Mouse (Mus musculus): Measurements from ENCODE around the gene Greb1.

Gene Greb1

DNA sequence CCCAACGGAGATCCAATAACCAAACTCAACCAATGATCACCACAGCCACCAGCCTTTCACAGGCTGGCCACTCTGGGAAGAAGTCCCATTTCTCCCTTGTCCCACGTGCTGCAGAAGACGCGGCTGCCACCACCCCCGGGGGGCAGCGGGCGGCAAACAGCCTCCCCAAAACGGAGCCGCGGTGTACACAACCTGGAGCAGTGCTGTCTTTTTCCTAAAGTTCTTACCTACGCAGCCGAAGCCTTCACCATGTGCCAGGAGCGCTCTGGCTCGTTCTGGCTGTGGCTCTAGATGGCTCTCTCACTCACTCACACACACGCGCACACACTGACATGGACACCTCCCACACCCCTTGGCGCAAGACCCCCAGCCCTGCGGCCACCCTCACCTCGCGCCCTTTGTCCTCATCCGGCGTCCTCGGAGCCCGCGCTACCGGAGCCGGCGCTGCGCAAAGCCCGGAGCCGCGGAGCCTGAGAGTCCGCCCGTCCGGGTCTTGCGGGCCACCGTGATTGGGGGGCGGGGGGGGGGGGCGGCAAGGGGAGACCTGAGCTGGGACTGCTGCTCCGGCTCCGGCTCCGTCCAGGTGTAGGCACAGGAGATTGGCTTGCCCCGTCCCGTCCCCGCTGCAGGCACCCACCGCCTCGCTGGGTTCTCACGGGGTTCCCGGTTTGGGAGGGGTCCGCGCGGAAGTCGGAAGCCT is at the start of gene Greb1:
TSS of gene Greb1 (minus strand) at position 628 of the 700 bp plus-strand sequence.
- peak in 1 of 2 experiments; percentile 34 for DNase-seq

DNA sequence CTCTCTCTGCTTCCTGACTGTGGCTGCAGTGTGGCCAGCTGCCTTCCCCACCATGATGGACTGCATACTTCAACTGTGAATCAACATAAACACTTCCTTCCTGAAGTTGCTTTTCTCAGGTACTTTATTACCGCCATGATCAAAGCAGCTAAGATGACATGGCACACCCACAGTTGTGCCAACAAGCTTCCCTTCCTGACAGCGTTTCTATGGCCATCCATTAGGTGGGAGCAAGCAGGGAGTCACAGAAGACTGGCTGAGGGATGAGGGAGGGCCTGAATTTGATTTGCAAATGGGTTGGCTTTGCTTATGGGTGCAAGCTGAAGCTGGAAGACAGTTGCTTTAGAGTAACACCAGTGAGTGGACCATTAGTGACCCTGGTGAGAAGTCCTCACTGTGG is 49.1 kb upstream of the Greb1 start:
- DNase-seq: no peak

DNA sequence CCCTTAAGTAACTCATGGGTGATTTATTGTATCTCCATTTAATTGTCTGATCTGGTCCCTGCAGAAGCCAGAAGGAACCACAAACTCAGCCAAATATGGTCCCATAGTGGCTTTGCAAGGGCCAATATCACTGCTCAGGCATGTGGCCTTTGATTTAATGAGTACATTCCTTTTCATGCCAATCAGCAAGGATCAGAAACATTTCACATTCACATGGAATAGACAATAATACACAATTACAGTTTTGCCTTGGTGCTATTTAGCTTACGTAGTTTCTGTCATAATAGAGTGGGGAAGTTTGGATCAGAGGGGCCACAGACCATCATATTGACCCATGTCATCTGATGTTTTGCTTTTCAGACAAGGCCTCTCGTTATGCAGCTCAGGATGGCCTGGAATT is 47.8 kb upstream of the Greb1 start:
- no peak for DNase-seq

DNA sequence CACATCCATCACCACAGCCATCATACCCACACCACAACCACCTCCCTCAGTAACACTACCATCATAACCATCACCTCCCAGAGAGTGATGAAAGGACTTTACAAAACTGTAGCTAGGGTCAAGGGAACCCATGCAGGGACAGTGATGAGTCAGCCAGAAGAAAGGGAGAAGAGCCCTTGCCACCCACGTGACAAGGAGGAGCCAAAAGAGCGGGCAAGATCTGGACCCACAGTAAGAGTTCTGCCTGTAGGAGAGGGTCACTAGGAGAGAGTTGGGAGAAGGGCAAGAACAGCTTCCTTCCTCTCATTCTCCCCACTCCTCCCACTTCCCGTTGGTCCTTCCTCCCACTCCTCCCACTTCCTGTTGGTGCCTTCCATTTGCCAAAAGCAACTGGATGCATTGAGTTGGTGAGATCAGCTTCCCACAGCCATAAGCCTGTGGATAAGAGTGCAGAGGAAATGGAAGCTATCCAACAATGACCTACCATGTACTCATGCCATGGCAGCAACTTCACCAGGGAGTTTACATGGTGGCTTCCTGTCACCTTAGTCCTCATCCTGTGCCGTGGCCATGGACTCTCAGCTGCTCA is 46.6 kb upstream of the Greb1 start:
- DNase-seq: no peak

DNA sequence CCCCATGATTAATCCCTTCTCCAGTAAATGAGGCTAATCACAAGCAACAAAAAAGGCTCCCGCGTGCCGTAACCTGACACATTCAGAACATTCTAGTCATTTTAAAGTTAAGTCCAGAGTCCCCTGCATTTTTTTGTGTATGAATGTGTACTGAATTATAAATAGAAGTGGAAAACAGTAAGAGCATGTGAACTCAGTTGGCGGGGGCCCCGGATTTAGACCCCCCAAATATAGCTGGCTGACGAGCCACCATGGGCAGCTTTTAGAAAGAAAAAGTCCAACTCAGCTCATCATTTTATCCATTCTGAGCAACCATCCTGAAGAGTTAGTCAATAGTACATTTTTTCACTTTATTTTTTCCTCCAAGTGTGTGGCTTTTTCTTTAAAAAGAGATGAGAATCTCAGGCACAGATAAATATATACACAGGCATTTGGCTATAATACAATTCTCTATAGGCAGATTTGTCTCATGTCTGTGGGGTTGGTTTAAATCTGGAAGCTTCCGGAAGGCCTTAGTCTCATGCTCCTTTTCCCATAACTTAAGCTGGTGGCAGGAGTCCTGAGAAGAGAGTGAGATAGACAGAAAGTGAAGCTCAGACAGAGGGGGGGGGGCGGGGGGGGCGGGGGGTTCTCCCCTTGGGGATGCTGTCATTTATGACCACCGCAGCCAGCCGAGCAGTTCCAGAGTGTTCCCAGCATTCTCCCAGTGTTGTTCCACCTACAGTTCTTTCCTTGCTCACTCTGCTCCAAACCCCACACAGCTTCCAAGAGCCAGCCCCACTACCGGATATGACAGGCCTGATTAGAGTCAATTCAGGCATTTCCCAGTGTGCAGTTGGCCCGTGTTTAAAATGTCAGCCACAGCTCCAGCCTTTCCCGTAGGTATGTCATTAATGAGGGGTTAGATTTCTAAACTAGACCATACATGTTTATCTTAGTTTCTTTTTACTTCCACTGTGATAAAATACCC is 44.2 kb upstream of the Greb1 start:
- peak; percentile 42 to 54 for DNase-seq

DNA sequence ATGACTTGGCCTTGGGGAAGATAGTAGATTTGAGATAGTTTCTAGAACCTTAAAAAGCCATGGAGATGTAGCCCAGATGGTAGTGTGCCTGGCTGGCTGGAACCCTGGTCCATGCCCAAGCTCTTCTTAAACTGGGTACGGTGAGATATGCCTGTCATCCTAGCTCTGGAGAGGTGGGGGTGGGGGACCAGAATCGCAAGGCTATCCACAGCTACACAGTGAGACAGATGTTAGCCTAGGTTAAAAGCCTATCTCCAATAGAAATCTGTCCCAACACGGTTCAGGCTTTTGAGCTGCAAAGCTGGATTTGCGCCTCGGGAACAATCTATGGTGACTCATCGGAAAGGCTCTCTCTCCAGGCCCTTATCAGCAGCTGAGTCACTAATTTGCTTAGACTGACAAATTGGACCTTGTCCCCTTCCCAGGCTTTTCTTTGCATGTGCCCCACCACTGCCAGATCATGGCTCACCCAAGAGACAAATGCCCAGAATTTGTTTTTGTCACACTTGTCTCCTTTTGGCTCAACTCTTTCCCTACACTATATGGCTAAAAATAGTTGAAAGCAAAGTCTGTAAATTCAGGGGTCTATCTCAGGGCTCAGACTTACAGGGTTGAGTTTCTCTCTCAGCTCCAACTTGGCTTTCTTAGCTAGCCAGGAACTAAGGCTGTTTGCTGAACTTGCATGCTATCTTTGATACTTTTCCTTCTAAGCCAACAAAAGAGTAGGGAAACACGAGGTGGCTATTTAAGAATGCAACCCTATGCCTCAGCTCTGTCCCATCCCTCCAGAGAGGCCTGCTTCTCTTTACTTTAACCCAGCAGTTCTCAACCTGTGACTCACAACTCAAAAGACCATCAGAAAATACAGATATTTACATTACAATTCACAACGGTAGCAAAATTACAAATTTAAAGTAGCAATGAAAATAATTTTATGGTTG is 40.4 kb upstream of the Greb1 start:
- no peak for DNase-seq

DNA sequence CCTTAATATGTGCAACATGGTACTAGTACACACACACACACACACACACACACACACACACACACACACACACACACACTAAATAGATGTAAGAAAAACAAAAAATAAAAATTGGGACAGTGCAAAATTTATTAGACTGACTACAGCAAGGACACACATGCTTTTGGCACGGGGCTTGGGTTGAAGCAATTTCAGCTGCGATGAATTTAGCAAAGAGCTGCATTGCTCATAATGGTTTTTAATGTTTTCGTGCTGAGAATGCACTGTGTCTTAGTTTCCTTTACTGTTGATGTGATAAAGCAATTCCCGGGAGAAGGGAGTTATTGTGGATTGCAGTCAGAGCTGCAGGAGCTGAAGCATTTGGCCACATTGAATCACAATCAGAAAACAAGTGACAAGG is 37.1 kb upstream of the Greb1 start:
- no peak for DNase-seq

DNA sequence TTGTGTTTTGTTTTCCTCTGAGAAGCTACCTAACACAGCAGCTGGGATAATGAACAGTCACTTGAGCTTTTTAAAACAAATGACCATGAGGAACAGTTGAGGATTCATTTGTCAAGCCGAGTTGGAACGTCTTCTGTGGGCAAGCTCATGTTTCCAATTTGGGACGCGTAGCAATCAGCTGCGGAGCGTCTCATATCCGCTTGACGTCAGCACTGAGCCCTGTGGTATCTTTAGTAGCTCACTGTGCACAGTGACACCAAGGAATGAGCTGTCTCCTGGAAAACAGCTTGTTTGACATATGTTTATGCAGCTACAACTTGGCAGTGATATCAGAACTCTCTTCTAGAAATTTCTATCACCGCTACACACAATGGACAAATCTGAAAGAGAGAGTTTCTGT is 35.5 kb upstream of the Greb1 start:
- DNase-seq: peak; percentile 70 to 80

DNA sequence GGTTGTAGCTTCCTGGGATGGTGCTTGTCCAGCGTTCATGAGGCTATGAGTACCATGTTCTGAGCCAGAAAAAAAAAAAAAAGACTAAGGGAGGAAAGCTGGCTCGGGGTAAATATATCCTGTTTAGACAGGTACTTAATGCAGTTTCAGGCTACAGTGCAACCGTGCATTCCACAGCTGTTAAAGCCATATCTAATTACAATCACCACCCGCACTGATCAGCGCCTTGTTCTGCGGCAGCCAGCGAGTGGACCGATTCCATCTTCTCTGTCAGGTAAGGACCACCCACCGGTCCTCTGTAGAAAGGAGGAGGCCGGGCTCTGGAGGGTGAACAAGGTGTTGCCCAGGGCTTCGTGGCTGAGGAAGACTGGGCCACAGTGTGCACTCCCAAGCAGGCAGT is 34.0 kb upstream of the Greb1 start:
- DNase-seq: no peak

DNA sequence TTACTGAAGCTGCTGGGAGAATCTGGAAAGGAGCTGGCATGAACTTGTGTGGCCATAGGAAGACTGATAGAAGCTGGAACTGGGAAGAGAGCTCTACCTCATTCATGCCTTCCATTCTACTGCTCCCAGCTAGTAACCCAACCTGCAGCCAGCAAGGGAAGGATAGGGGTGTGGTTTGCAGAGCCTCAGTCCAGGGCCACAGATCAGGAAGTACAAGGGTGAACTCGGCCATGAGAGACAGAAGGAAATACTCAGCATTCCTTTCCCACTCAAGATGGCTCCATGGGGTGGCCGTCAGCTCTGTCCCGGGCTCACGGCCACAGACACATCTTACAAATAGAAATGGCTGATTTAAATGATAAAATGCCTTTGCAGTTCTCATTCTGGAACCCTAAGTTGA is 30.4 kb upstream of the Greb1 start:
- DNase-seq: no peak

DNA sequence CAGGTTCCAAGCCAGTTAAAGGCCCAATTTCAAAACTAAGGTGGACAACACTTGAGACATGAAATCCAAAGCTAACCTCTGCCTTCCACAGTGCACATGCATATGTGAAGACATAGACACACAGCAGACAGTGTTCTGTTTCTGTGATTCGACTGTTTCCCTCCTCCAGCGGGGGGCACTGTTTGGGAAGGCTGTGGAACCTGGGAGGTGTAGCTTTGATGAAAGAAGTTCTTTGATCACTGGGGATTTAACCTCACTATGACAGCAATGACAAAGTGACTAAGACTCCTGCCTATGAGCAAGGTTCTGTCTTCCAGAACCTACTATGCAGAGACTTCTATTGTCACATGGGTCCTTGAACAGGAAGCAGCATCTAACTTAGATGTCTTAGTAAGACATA is 29.1 kb upstream of the Greb1 start:
- DNase-seq: peak in 1 of 2 experiments; percentile 38

DNA sequence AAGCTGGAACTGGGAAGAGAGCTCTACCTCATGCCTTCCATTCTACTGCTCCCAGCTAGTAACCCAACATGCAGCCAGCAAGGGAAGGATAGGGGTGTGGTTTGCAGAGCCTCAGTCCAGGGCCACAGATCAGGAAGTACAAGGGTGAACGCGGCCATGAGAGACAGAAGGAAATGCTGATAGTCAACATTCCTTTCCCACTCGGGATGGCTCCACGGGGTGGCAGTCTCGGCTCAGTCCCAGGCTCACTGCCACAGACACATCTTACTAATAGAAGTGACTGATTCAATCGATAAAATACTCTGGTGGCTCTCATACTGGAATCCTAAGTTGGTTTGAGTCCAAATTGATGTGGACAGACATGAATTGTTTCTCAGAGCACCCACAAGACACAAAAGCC is 27.8 kb upstream of the Greb1 start:
- peak in 1 of 2 experiments; percentile 48 for DNase-seq

DNA sequence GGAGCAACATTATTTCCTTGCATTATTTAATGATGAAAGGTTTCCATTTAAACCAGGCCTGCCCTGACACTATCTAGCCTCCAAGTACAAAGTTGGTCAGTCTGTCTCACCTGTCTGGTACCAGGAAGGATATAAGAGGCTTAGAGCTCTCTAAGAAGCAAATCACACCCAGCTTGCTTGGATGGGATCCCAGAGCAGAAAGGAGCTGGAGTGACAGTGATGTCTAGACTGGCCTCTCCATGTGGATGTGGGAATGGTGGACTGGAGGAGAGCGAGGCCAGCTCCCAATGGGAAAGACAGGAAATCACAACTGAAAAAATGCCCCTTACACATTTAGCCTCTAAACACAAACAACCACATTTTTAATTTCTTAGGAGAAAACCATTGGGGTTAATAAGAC is 23.0 kb upstream of the Greb1 start:
- DNase-seq: no peak

DNA sequence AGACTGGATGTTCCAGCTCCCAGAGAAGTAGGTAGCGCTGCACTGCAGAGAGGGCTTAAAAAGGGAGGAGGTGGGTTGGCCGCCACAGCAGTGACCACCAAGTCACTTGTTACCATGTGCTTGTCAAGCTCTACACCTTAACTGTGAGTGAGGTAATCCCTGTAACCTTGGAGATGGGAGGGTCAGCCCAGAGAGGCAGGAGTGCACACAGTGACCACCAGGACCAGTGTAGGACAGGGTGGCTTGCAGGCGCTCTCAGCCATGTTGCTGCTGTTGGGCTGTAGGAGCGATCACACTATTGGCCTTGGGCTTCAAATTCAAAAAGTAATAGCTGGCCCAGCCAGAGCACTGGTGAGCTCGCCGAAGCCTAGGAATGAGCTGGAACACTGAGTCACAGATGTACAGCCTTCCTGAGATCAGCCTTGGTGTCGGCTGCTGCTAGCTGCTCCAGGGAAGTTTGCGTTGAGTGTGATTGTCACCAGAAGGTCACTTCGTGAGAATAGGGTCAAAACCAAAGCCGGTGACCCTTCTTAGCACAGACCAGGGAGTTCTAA is 21.6 kb upstream of the Greb1 start:
- no peak for DNase-seq

DNA sequence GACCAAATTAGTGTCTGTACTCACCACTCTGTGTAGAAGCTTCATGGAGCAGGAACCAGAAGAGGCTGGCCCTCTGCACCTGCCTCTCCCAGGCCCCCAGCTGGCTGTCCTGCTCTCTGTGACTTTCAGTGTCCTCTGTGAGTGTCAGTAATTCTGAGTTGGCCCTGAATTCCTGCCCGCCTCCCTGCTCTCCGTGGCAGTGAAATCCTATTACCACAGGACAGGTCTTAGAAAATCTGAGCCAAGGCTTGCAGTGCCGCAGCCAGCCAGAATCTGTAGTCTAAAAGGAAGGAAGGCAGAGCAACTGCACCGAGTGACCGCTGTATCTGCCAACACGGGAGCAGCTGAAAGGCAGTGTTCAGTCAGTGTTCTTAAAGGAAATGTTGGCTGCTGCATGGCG is 20.1 kb upstream of the Greb1 start:
- DNase-seq: peak; percentile 44 to 52

DNA sequence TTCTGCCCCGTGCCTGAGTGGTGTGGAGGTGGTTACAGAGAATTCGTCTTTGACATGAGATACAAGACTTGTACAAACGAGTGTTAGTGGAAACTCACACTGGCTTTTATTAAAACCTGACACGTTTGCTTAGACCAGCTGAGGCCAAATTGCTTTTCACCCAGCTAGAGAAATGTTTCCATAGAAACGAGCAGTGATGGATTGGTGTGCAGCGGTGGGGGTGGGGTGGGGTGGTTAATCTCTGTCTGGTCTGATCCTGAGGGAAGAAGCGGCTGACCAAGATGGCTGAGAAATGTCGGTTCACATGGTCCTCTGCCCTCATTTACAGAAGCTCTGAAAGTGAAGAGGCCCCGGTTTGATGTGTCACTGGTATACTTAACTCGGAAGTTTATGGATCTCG is 17.8 kb upstream of the Greb1 start:
- DNase-seq: no peak

DNA sequence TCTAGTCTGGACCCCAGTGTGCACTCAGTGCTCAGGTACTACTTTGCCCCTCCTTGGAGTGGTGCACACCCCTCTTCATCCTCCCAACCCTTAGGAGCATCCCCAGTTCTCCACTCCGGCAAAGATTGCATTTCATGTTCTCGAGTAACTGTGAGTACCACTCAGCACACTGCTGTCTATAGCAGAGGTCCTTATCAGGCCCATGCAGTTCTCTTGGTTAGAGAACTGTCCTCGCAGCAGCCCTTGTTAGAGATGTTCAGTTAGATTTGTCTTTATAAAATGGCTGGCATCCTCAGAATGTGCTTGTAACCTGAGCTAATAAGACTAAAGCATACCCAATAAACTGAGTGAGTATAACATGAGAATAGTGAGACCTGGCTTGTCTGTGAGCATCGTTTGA is 16.5 kb upstream of the Greb1 start:
- no peak for DNase-seq

DNA sequence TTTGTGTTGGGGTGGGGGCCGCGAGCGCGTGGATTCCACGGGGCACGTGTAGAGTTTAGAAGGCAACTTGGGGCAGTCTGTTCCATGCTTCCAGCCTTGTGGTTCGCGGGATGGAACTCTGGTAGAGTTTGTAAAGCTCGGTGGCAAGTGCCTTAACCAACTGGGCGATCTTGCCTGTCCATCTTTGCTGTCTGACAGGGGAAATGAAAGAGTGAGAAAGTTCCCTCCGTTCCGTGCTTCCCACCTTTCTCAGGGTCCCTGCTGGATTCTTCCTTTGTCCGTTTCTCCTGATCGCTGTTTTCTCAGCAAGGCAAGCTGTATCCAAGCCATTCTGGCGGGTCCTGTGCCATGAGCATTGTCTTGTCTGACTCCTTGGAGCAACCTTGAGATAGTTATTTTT is 10.8 kb upstream of the Greb1 start:
- DNase-seq: no peak

DNA sequence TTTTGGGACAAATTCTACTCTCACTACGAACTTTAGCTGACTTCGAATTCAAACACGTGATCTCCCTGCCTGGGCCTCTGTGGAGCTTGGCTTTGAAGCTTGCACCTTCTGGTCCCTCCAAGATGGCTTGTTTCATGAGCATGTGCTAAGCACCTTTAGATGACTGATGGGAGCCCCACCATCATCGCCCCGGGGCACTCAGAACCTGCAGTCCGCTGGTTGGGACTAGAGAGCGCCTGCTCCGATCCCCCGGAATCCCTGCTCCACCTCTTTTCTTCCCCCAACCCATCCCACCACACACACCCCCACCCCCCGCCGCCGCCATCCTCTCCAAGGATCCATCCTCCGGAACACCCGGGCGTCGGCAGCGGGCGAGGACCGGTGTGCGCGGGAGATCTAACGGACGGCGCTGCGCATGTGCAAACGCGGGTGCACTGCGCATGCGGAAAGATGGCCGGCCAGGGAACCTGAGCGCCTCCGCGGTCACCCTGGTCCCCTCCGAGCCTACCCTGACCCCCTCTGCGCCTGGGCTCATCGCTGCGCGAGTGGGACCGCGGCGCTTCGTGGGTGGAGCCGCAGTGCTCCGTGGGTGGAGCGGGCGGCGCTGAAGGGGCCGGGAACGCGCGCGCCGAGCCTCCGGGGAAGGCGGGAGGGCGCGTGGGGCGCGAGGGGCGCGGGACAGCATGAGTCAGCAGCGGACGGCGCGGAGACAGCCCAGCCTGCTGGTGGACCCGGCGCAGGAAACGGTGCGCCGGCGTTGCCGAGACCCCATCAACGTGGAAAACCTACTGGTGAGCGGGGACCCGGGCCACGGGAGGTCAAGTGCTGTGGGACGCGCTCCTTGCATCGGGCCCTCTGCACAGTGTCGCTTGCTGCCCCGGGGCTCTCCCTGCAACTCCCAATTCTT is 10.1 kb upstream of the Greb1 start, which contains the start of gene E2f6:
TSS of gene E2f6 (plus strand) at position 439 of the 907 bp plus-strand sequence.
- peak; percentile 91 to 92 for DNase-seq

DNA sequence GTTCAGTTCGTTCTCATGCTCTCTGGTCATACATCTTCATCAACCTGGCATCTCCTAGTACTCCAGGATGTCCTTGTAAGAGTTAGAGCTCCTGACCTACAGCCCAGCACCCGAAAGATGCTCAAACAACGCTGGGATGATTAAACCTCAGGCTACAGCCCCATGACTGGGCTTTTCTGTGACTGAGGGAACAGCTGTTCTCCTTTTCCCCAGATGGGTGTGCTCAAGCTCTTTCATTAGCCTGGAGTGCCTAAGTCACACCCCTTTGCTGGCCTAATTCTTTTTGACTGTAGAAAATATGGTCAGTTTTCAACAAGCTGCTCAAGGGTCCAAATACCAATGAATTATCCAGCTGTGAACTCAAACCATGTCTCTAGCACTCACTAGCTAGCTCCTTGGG is 7.4 kb upstream of the Greb1 start:
- peak in 1 of 2 experiments; percentile 46 for DNase-seq

DNA sequence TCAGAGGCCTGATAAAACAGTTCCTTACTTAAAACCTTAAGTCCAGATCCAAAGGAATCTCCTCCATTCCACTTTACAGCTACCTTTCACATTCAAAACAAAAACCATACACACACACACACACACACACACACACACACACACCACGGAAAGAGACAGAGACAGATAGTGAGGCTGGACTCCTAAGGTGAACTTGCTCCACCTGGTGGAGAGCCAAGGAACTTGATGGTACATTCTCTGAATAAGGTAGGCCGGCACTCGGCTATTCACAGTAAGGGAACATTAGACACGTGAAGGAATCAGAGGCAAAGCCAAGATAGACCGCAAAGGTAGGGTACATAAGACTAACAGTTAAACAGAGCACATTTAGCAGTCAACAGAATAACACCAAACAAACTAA is 4.8 kb upstream of the Greb1 start:
- DNase-seq: peak; percentile 72 to 90

All from cerebellum, postnatal 25 days (tissue).